Mouse (Mus musculus) hindbrain, postnatal 0 days (tissue): ENCODE measurements at regions not wholly inside any gene's neighbourhood (a gene's known extent, or its start where the extent isn't known, plus 50 kb on each side); places are given as distances from the start of the nearest gene placed in this dataset.
A peak's percentile ranks its signal among the peaks of the same experiment; 100 is the strongest.

Source experiments
- ATAC-seq: fragments of 200-750 bp; cut with Nextera tagmentation; 2 replicates; pipeline ENCODE4 v1.8.0; 2017; ENCODE audit warnings: mild to moderate bottlenecking, moderate TSS enrichment, moderate library complexity
- DNase-seq: peaks from one replicate; pipeline ENCODE4 v3.0.0-alpha.2; 2015; ENCODE audit warnings: low spot score
- H3K27ac ChIP-seq: fragments of 300-500 bp; sonication (generic); 2 replicates; pipeline ENCODE4 v1.5.1; 2014; ENCODE audit warnings: mild to moderate bottlenecking
- H3K27me3 ChIP-seq: fragments of 300-500 bp; sonication (generic); 2 replicates; pipeline ENCODE4 v1.6.1; 2014; ENCODE audit warnings: low read length, mixed read lengths; ENCODE audit not compliant: insufficient read depth
- H3K36me3 ChIP-seq: fragments of 300-500 bp; sonication (generic); 2 replicates; pipeline ENCODE4 v1.6.1; 2014; ENCODE audit warnings: low read length, mixed read lengths; ENCODE audit not compliant: insufficient read depth
- H3K4me1 ChIP-seq: fragments of 300-500 bp; sonication (generic); 2 replicates; pipeline ENCODE4 v1.6.1; 2014; ENCODE audit warnings: antibody characterized with exemption, low read length, mixed read lengths; ENCODE audit not compliant: insufficient read depth
- H3K4me2 ChIP-seq: fragments of 300-500 bp; sonication (generic); 2 replicates; pipeline ENCODE4 v1.6.1; 2014; ENCODE audit warnings: low read depth, mild to moderate bottlenecking, low read length, moderate library complexity, mixed read lengths
- H3K4me3 ChIP-seq: fragments of 300-500 bp; sonication (generic); 2 replicates; pipeline ENCODE4 v1.5.1; 2014; ENCODE audit warnings: low read length
- H3K9ac ChIP-seq: fragments of 300-500 bp; sonication (generic); replicated peaks from 2 replicates; pipeline ENCODE4 v1.6.1; 2014; ENCODE audit warnings: mild to moderate bottlenecking, low read length, moderate library complexity, mixed read lengths
- H3K9me3 ChIP-seq: fragments of 300-500 bp; sonication (generic); 2 replicates; pipeline ENCODE4 v1.6.1; 2016; ENCODE audit warnings: low read length, mixed read lengths
- CTCF ChIP-seq: IDR thresholded peaks from 2 replicates; pipeline ENCODE4 v1.5.1; 2016; ENCODE audit warnings: antibody characterized with exemption, control low read depth, low read depth
- WGBS: fragments of 180-500 bp; shearing (Covaris S2); extraction: QIAGEN DNeasy Blood & Tissue Kit; methylation state at CpG from one replicate; pipeline ENCODE4 v1.1.7; 2014; 5-methylcytosine and 5-hydroxymethylcytosine counted together

DNA sequence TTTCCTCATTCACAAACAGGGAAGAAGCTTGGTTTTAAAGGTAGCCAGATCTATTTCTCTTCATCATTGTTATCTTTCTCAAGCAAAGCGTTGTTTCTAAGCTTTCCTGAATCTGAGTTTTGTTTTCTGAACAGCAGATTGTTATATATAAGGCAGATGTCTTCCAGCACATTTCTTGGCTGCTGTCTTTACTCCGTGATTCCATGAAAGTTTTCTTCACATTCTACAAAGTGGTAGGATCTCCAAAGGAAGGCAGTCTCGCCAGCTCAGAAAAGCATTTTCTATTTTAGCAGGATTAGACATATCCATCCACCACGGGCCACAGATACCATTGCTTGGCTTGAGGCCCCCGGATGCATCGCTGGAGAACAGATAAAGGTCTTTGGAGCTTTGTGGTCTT is 171.2 kb upstream of the Gdnf start:
- DNase-seq (no peak), ATAC-seq (no peak)
- Histone ChIP-seq H3K4me2 (no peak overlapping the region), H3K4me1 (no peaks in the 10 kb centered on the region), H3K36me3 (no peaks in the 10 kb centered on the region), H3K27me3 (no peaks in the 10 kb centered on the region), H3K9ac (no peak overlapping the region), H3K4me3 (no peak overlapping the region), H3K27ac (no peak overlapping the region), H3K9me3 (no peaks in the 10 kb centered on the region)
- WGBS = 85% methylated on average over 6 of the region's 6 CpGs
- no peak for TF ChIP-seq CTCF

DNA sequence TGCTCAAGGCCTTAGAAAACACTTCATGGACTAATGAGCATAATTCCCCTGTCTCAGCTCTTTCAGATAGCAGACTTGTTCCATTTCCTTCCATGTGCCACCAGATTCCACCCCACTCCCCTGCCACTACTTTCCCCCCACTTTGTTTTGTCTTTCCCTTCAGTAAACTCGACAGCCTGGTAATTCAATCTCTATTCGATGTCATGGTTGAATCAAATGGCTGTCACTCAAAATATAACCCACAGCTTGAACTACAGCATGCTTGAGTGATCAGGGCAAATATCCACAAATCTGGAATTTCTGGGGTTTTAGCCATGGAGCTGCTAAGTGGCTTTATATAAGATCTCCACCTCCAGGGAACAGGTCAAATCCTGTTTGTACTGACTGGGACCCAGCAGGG is 168.6 kb upstream of the Gdnf start:
- no peak overlapping the region for H3K4me3 ChIP-seq
- no peak for TF ChIP-seq CTCF
- no peaks in the 10 kb centered on the region for H3K9me3 ChIP-seq
- ATAC-seq (peak; percentile 61), DNase-seq (peak; percentile 31)
- H3K4me1 ChIP-seq = no peaks in the 10 kb centered on the region
- H3K27ac ChIP-seq = no peak overlapping the region
- no peak overlapping the region for H3K9ac ChIP-seq
- H3K4me2 ChIP-seq = no peak overlapping the region
- WGBS = 30% methylated on average over 2 of the region's 2 CpGs
- no peaks in the 10 kb centered on the region for H3K27me3 ChIP-seq
- H3K36me3 ChIP-seq = no peaks in the 10 kb centered on the region

DNA sequence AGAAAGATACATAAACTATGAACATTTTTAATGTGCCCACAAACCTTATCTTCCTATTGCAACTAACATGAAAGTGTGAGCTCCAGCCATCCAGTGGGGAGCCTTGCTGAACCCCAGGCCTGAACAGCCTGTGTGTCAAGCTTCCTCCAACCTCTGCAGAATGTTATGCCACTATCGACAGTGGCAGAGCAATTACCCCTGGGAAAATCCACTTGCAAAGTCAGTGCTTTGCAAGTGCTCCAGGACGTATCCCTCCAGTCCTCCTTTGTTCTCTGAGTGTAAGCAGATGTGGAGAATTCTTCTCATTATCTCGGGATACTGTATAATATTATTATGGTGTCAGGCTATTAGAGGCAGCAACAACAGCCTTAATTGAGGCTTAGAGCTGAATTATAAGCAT is 159.9 kb upstream of the Gdnf start:
- WGBS = 38% methylated on average over 3 of the region's 3 CpGs
- no peak for ATAC-seq

DNA sequence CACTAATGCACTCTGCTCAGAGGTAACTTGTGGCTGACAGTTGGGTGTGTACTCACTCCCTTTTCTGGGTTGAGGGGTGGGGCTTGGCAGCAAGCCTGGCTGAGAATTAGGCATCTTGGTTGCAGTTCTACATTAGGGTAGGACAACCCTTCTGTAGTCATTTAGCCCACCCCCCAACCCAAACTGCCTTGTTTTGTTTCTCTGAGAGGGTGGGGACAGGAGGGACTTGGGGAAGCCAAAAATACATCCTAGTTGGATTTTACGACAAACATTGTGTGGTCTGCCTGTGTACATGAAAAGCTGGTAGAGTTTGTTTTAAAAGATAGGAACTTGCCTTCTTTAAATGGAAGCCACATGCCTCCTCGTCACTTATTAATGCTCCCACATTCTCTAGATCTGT is 146.8 kb upstream of the Gdnf start:
- Histone ChIP-seq H3K27me3 (no peaks in the 10 kb centered on the region), H3K4me3 (no peak overlapping the region), H3K9me3 (no peaks in the 10 kb centered on the region), H3K36me3 (no peaks in the 10 kb centered on the region), H3K4me2 (no peak overlapping the region), H3K9ac (no peak overlapping the region), H3K27ac (no peak overlapping the region), H3K4me1 (no peaks in the 10 kb centered on the region)
- no peak for ATAC-seq
- TF ChIP-seq CTCF = no peak
- WGBS = 88% methylated on average over 2 of the region's 2 CpGs
- DNase-seq = no peak

More for the DNA sequence above, 159.9 kb upstream of the Gdnf start:
- H3K9me3 ChIP-seq = no peaks in the 10 kb centered on the region
- H3K4me2 ChIP-seq = no peak overlapping the region
- H3K27me3 ChIP-seq = no peaks in the 10 kb centered on the region
- H3K4me1 ChIP-seq = no peaks in the 10 kb centered on the region
- no peak for DNase-seq
- no peaks in the 10 kb centered on the region for H3K36me3 ChIP-seq
- H3K4me3 ChIP-seq = no peak overlapping the region
- no peak overlapping the region for H3K27ac ChIP-seq
- no peak overlapping the region for H3K9ac ChIP-seq
- TF ChIP-seq CTCF = no peak

DNA sequence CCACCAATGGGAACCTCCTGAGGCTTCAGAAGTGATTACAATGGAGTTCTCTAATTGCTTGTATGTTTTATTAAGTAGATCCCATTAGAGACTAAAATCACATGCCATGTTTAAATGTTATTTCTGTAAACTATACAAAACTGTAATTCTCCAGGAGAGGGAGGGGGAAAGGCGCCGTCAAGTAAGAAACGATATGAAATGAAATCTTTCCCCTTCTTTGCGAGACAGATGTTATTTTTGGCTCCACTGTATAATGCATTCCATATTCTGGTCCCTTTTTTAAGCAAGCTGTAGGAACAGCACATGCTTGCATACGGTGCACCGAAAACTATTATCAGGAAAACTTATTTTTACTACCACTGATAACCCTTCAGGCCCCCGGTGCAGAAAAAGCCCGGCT is 141.0 kb upstream of the Gdnf start:
- H3K4me1 ChIP-seq = no peaks in the 10 kb centered on the region
- H3K9me3 ChIP-seq = no peaks in the 10 kb centered on the region
- WGBS = 82% methylated on average over 8 of the region's 8 CpGs
- H3K9ac ChIP-seq = no peak overlapping the region
- no peak for TF ChIP-seq CTCF
- ATAC-seq (no peak), DNase-seq (no peak)
- no peak overlapping the region for H3K4me3 ChIP-seq
- H3K27ac ChIP-seq = no peak overlapping the region
- H3K4me2 ChIP-seq = no peak overlapping the region
- no peaks in the 10 kb centered on the region for H3K36me3 ChIP-seq
- H3K27me3 ChIP-seq = no peaks in the 10 kb centered on the region

DNA sequence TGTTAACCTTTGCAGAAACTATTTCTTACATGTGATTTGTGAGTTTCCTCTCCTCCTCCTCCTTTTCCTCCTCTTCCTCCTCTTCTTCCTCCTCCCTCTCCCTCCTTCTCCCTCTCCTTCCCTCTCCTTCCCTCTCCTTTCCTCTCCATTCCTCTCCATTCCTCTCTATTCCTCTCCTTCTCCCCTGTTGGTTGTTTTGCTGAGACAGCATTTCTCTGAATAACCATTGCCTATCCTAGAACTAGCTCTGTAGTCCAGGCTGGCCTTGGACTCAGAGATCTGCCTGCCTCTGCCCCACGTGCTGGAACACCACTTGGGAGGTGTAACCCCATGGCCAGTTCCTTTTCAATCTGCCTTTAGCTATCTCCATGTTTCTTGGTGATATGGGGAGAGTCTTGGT is 133.7 kb upstream of the Gdnf start:
- H3K27me3 ChIP-seq = no peaks in the 10 kb centered on the region
- H3K36me3 ChIP-seq = no peaks in the 10 kb centered on the region
- no peaks in the 10 kb centered on the region for H3K4me1 ChIP-seq
- 75% methylated on average over 1 of the region's 1 CpGs for WGBS
- no peak overlapping the region for H3K27ac ChIP-seq
- H3K9me3 ChIP-seq = no peaks in the 10 kb centered on the region
- no peak for ATAC-seq
- no peak overlapping the region for H3K9ac ChIP-seq
- no peak overlapping the region for H3K4me3 ChIP-seq
- DNase-seq = no peak
- no peak for TF ChIP-seq CTCF
- no peak overlapping the region for H3K4me2 ChIP-seq

DNA sequence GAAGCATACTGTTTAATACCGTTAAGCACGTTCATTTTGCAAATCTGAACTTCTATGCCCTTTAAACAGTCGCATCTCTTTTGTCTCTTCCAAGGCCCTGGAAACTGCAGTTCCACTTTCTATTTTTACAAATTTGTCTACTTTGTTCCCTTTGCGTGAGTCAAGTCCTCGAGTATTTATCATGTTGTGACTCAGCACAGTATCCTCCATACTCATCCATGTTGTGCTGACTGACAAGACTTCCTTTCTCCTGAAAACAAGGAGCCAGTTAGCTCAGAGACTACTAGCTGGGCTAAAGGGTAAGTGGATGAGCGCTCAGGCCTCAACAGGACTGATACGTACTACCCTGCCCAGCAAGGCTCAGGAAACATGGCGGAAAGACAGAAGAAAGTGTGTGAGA is 131.9 kb upstream of the Gdnf start:
- Histone ChIP-seq H3K9me3 (no peaks in the 10 kb centered on the region), H3K27ac (no peak overlapping the region), H3K27me3 (no peaks in the 10 kb centered on the region), H3K4me2 (no peak overlapping the region), H3K9ac (no peak overlapping the region), H3K4me3 (no peak overlapping the region), H3K4me1 (no peaks in the 10 kb centered on the region), H3K36me3 (no peaks in the 10 kb centered on the region)
- 93% methylated on average over 8 of the region's 8 CpGs for WGBS
- DNase-seq = no peak
- no peak for TF ChIP-seq CTCF
- no peak for ATAC-seq

DNA sequence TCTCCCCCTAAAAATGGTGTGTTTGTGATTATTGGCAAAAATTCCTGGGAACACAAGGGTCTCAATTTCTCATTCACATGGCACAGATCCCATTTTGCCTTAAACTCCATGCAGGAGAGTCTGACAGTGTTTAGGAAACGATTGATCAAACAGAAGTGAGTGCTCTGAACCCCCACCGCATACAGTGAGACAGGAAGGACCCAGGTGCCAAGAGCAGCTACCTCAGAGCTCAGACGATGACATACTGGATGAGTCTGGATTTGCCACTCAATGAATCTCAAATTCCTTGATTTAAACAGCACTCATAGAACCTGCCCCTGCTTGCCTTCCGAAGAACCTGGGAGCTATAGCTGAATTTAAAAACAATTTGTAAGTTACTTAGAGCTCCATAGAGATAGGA is 129.6 kb upstream of the Gdnf start:
- Histone ChIP-seq H3K4me1 (no peaks in the 10 kb centered on the region), H3K9me3 (no peaks in the 10 kb centered on the region), H3K4me3 (no peak overlapping the region), H3K4me2 (no peak overlapping the region), H3K27ac (no peak overlapping the region), H3K36me3 (no peaks in the 10 kb centered on the region), H3K27me3 (no peaks in the 10 kb centered on the region), H3K9ac (no peak overlapping the region)
- ATAC-seq (no peak), DNase-seq (no peak)
- WGBS = 83% methylated on average over 4 of the region's 4 CpGs
- TF ChIP-seq CTCF = no peak
